Mouse (Mus musculus) left cerebral cortex, postnatal 14 days (tissue): ENCODE data around the gene Exoc3l. TPM values are rescaled to one million over a fixed set of nuclear protein-coding genes. Genes with fewer than 3 reads are reported as not detected.

Experiments
- DNase-seq, 2 experiments: peaks; one replicate each; pipeline ENCODE4 v3.0.0; 2021 to 2022; ENCODE audit warnings: low spot score in 2 of 2, mixed read lengths in 1 of 2
- intact Hi-C: fragments of 180-260 bp; cut with DNase I; formaldehyde crosslinking; loops from one replicate; pipeline ENCODE4 v1.15.1; 2025
- long read RNA-seq, 2 experiments: library from polyadenylated mRNA; stranded (forward); transcript quantifications; one replicate each; pipeline ENCODE4 v2.0.0; 2021
- total RNA-seq, 2 experiments: library from RNA; stranded (reverse); gene quantifications; 2 replicates each; pipeline ENCODE4 v1.2.3; 2021

Gene Exoc3l
- total RNA-seq = 1 to 10 TPM; 1.7 to 2.0 TPM
- long read RNA-seq, experiment 1, partial matches to known transcripts = 1 of 5 reads
- long read RNA-seq, experiment 1, other reads (novel, unspliced or antisense) = 3 of 5 reads
- long read RNA-seq, experiment 2, partial matches to known transcripts = 1 of 5 reads
- long read RNA-seq, experiment 2, other reads (novel, unspliced or antisense) = 4 of 5 reads

- DNase-seq = no peak
- intact Hi-C loops = no loop called here
Measured at GRCm38 (mm10) chr8:105295895-105296573, at the start of gene Exoc3l. TSS of gene Exoc3l (minus strand) at chr8:105296101.

GRCm38 (mm10) chr8:105345061-105345975 is 49.4 kb upstream of the Exoc3l start:
- intact Hi-C loops = no loop called here
- DNase-seq = peak in 1 of 2 experiments; percentile 32

GRCm38 (mm10) chr8:105343791-105344574 is 48.1 kb upstream of the Exoc3l start:
- DNase-seq = no peak
- intact Hi-C loops = no loop called here

- intact Hi-C loops = no loop called here
- no peak for DNase-seq
Measured at GRCm38 (mm10) chr8:105342768-105343167, 46.9 kb upstream of the Exoc3l start.

- no peak for DNase-seq
- intact Hi-C loops = no loop called here
Measured at GRCm38 (mm10) chr8:105341399-105341798, 45.5 kb upstream of the Exoc3l start.

GRCm38 (mm10) chr8:105339886-105340635 is 44.2 kb upstream of the Exoc3l start:
- DNase-seq = no peak
- intact Hi-C loops = no loop called here

GRCm38 (mm10) chr8:105338992-105339391 is 43.1 kb upstream of the Exoc3l start:
- no peak for DNase-seq
- intact Hi-C loops = no loop called here

GRCm38 (mm10) chr8:105336373-105337130 is 40.7 kb upstream of the Exoc3l start:
- intact Hi-C loops = no loop called here
- DNase-seq = no peak

GRCm38 (mm10) chr8:105332523-105332922 is 36.6 kb upstream of the Exoc3l start:
- DNase-seq = no peak
- intact Hi-C loops = no loop called here

- DNase-seq = no peak
- intact Hi-C loops = no loop called here
Measured at GRCm38 (mm10) chr8:105331931-105332330, 36.0 kb upstream of the Exoc3l start.

- intact Hi-C loops = no loop called here
- DNase-seq = no peak
Measured at GRCm38 (mm10) chr8:105331469-105331868, 35.6 kb upstream of the Exoc3l start.

GRCm38 (mm10) chr8:105330325-105330724 is 34.4 kb upstream of the Exoc3l start:
- DNase-seq = no peak
- intact Hi-C loops = no loop called here

- intact Hi-C loops = no loop called here
- no peak for DNase-seq
Measured at GRCm38 (mm10) chr8:105326968-105327367, 31.1 kb upstream of the Exoc3l start.

GRCm38 (mm10) chr8:105326141-105326672 is 30.3 kb upstream of the Exoc3l start, which contains the start of the genes Lrrc29 and Tmem208:
TSS of gene Lrrc29 (minus strand) at chr8:105326278.
TSS of gene Tmem208 (plus strand) at chr8:105326354.
- peak; percentile 97 to 98 for DNase-seq
- intact Hi-C loops = no loop called here

- no peak for DNase-seq
- intact Hi-C loops = no loop called here
Measured at GRCm38 (mm10) chr8:105325641-105326093, 29.8 kb upstream of the Exoc3l start.

GRCm38 (mm10) chr8:105323183-105323582 is 27.3 kb upstream of the Exoc3l start:
- intact Hi-C loops = no loop called here
- DNase-seq = no peak

- intact Hi-C loops = no loop called here
- no peak for DNase-seq
Measured at GRCm38 (mm10) chr8:105318662-105319190, 22.8 kb upstream of the Exoc3l start.
